In genomic region chr9:21153331-21153730, GRCm38 (mm10) we compare ENCODE assay signal across 8 mouse cellular contexts. TPM values are rescaled to one million over a fixed set of nuclear protein-coding genes. Genes with fewer than 3 reads are reported as not detected.
A peak's percentile ranks its signal among the peaks of the same experiment; 100 is the strongest.
DNase-seq lines count a peak whose midpoint lies in the region; ATAC-seq lines count a peak whose summit lies in the region.

No protein-coding gene starts in this region.

- peak; percentile 10; the same call in 1 of the 2 replicates for ATAC-seq in lung, embryonic 16.5 days (ENCODE audit: low read depth)
- ATAC-seq in forebrain, embryonic 13.5 days = no peak
- ATAC-seq in intestine, embryonic 16.5 days = 0 out of 2 replicates have a peak, but pooled peaks have one; percentile 2
- no peak for ATAC-seq in neural tube, embryonic 13.5 days (ENCODE audit: low read depth)

- H3K9ac ChIP-seq in lung, embryonic 16.5 days (ENCODE audit: low read length) = peak overlapping the region; percentile 60
- H3K9ac ChIP-seq in forebrain, embryonic 13.5 days = peak overlapping the region; percentile 38; the same call in 1 of the 2 replicates
- H3K9ac ChIP-seq in intestine, embryonic 16.5 days (ENCODE audit: low read depth, low read length) = peak overlapping the region; percentile 69
- peak overlapping the region; percentile 43 for H3K9ac ChIP-seq in neural tube, embryonic 13.5 days

- H3K4me3 ChIP-seq in lung, embryonic 16.5 days (ENCODE audit: low read length) = peak overlapping the region; percentile 41
- H3K4me3 ChIP-seq in forebrain, embryonic 13.5 days = peak overlapping the region; percentile 18
- peak overlapping the region; percentile 49 for H3K4me3 ChIP-seq in intestine, embryonic 16.5 days (ENCODE audit: low read length)
- peak overlapping the region; percentile 22 for H3K4me3 ChIP-seq in neural tube, embryonic 13.5 days

- WGBS in lung, embryonic 16.5 days = 3% methylated on average over 12 of the region's 12 CpGs
- 4% methylated on average over 12 of the region's 12 CpGs for WGBS in forebrain, embryonic 13.5 days
- 3% methylated on average over 12 of the region's 12 CpGs for WGBS in intestine, embryonic 16.5 days
- WGBS in neural tube, embryonic 13.5 days = 7% methylated on average over 12 of the region's 12 CpGs

- no peak for DNase-seq in lung, adult 18-20 months
- DNase-seq in right cerebral cortex, postnatal 25 days = no peak
- DNase-seq in embryo, embryonic 11 days = no peak
- DNase-seq in layer of hippocampus, postnatal 14 days (ENCODE audit: low spot score in 2 of 2) = no peak

- H3K27ac ChIP-seq in lung, embryonic 16.5 days (ENCODE audit: low read length) = peak overlapping the region; percentile 81
- no peak overlapping the region for H3K27ac ChIP-seq in forebrain, embryonic 13.5 days
- peak overlapping the region; percentile 84 for H3K27ac ChIP-seq in intestine, embryonic 16.5 days (ENCODE audit: low read length)
- H3K27ac ChIP-seq in neural tube, embryonic 13.5 days (replicated peaks) = no peak overlapping the region

- peaks cover 24% of the 10 kb centered on the region for H3K4me1 ChIP-seq in lung, embryonic 16.5 days (replicated peaks; ENCODE audit: control insufficient read depth, insufficient read depth, low read length)
- peaks cover 18% of the 10 kb centered on the region for H3K4me1 ChIP-seq in forebrain, embryonic 13.5 days
- peaks cover 26% of the 10 kb centered on the region for H3K4me1 ChIP-seq in intestine, embryonic 16.5 days (ENCODE audit: control insufficient read depth, insufficient read depth, low read length)
- H3K4me1 ChIP-seq in neural tube, embryonic 13.5 days (replicated peaks) = peaks cover 29% of the 10 kb centered on the region

- no peaks in the 10 kb centered on the region for H3K36me3 ChIP-seq in lung, embryonic 16.5 days (ENCODE audit: control insufficient read depth, insufficient read depth, low read length)
- H3K36me3 ChIP-seq in forebrain, embryonic 13.5 days (ENCODE audit: poor library complexity, severe bottlenecking) = no peaks in the 10 kb centered on the region
- no peaks in the 10 kb centered on the region for H3K36me3 ChIP-seq in intestine, embryonic 16.5 days (ENCODE audit: control insufficient read depth, insufficient read depth, low read length)
- H3K36me3 ChIP-seq in neural tube, embryonic 13.5 days = no peaks in the 10 kb centered on the region

- peak overlapping the region; percentile 71 for H3K4me2 ChIP-seq in lung, embryonic 16.5 days (ENCODE audit: low read depth, low read length)
- H3K4me2 ChIP-seq in forebrain, embryonic 13.5 days = peak overlapping the region; percentile 47
- peak overlapping the region; percentile 94 for H3K4me2 ChIP-seq in intestine, embryonic 16.5 days (ENCODE audit: low read depth, low read length)
- H3K4me2 ChIP-seq in neural tube, embryonic 13.5 days = peak overlapping the region; percentile 48

- H3K27me3 ChIP-seq in lung, embryonic 16.5 days (ENCODE audit: control insufficient read depth, insufficient read depth, low read depth, low read length) = no peaks in the 10 kb centered on the region
- H3K27me3 ChIP-seq in forebrain, embryonic 13.5 days = peaks cover 10% of the 10 kb centered on the region
- no peaks in the 10 kb centered on the region for H3K27me3 ChIP-seq in intestine, embryonic 16.5 days (replicated peaks; ENCODE audit: control insufficient read depth, insufficient read depth, low read length)
- H3K27me3 ChIP-seq in neural tube, embryonic 13.5 days = peaks cover 8% of the 10 kb centered on the region

- H3K9me3 ChIP-seq in lung, embryonic 16.5 days (ENCODE audit: control insufficient read depth, low read length) = no peaks in the 10 kb centered on the region
- no peaks in the 10 kb centered on the region for H3K9me3 ChIP-seq in forebrain, embryonic 13.5 days (replicated peaks)
- H3K9me3 ChIP-seq in intestine, embryonic 16.5 days (ENCODE audit: control insufficient read depth, low read length) = no peaks in the 10 kb centered on the region
- H3K9me3 ChIP-seq in neural tube, embryonic 13.5 days = no peaks in the 10 kb centered on the region

RNA-seq across cellular contexts. Expression of gene Cdc37, which starts 3.5 kb away (rescaled TPM):
- polyA plus RNA-seq in lung, embryonic 16.5 days (2015; fragmentation: Nextera tagmentation; extraction: Ambion mirVana) = 265 and 301 TPM in 2 replicates
- 229 and 232 TPM in 2 replicates for polyA plus RNA-seq in forebrain, embryonic 13.5 days (2015; fragmentation: Nextera tagmentation; extraction: Ambion mirVana)
- polyA plus RNA-seq in intestine, embryonic 16.5 days (2015; fragmentation: Nextera tagmentation; extraction: Ambion mirVana) = 247 and 261 TPM in 2 replicates
- 228 and 273 TPM in 2 replicates for polyA plus RNA-seq in neural tube, embryonic 13.5 days (2015; fragmentation: Nextera tagmentation; extraction: Ambion mirVana)
- 100 to 1,000 TPM; 129 to 136 TPM for total RNA-seq in layer of hippocampus, postnatal 14 days (2021)

RNA-seq across cellular contexts. Expression of gene Pde4a, which starts 12.2 kb away (rescaled TPM):
- polyA plus RNA-seq in lung, embryonic 16.5 days (2015; fragmentation: Nextera tagmentation; extraction: Ambion mirVana) = 9.7 and 11.0 TPM in 2 replicates
- 15.7 TPM in 2 replicates for polyA plus RNA-seq in forebrain, embryonic 13.5 days (2015; fragmentation: Nextera tagmentation; extraction: Ambion mirVana)
- polyA plus RNA-seq in intestine, embryonic 16.5 days (2015; fragmentation: Nextera tagmentation; extraction: Ambion mirVana) = 6.2 and 7.8 TPM in 2 replicates
- polyA plus RNA-seq in neural tube, embryonic 13.5 days (2015; fragmentation: Nextera tagmentation; extraction: Ambion mirVana) = 17.5 and 18.9 TPM in 2 replicates
- total RNA-seq in layer of hippocampus, postnatal 14 days (2021) = 10 to 100 TPM; 63.8 to 69.9 TPM

RNA-seq across cellular contexts. Expression of gene Tyk2, which starts 22.3 kb away (rescaled TPM):
- polyA plus RNA-seq in lung, embryonic 16.5 days (2015; fragmentation: Nextera tagmentation; extraction: Ambion mirVana) = 16.9 and 18.1 TPM in 2 replicates
- 9.1 and 11.3 TPM in 2 replicates for polyA plus RNA-seq in forebrain, embryonic 13.5 days (2015; fragmentation: Nextera tagmentation; extraction: Ambion mirVana)
- 17.0 and 18.1 TPM in 2 replicates for polyA plus RNA-seq in intestine, embryonic 16.5 days (2015; fragmentation: Nextera tagmentation; extraction: Ambion mirVana)
- 11.7 TPM in 2 replicates for polyA plus RNA-seq in neural tube, embryonic 13.5 days (2015; fragmentation: Nextera tagmentation; extraction: Ambion mirVana)
- total RNA-seq in layer of hippocampus, postnatal 14 days (2021) = 10 to 100 TPM; 14.2 to 14.3 TPM

Comparison
In these comparisons a context has a peak if more than half of its experiments do, and no peak if none do; other contexts are left out.
1. ATAC-seq: peak in lung, embryonic 16.5 days (single experiment) and intestine, embryonic 16.5 days (single experiment); none in forebrain, embryonic 13.5 days (single experiment) and neural tube, embryonic 13.5 days (single experiment).
2. H3K27ac ChIP-seq: peak in lung, embryonic 16.5 days (single experiment) and intestine, embryonic 16.5 days (single experiment); none in forebrain, embryonic 13.5 days (single experiment) and neural tube, embryonic 13.5 days (single experiment).
3. Peak in every context shown above with its lines, with median percentiles within 50 percentile points of each other: H3K4me2 ChIP-seq, H3K4me3 ChIP-seq and H3K9ac ChIP-seq.